Mouse (Mus musculus): ENCODE measurements around the gene Bcar3. TPM values are rescaled to one million over a fixed set of nuclear protein-coding genes. Genes with fewer than 3 reads are reported as not detected.

The Bcar3 gene
- total and polyA plus RNA-seq, 2 experiments from 2014 or later: 6.3 to 23.8 TPM

GRCm38 (mm10) chr3:122456807-122457206 lies 162.9 kb downstream of the Bcar3 start:
- H3K27ac ChIP-seq: no peak overlapping the region
- DNase-seq (ENCODE audit: low spot score) (peak; percentile 44), ATAC-seq (no peak)
- no peaks in the 10 kb centered on the region for H3K27me3 ChIP-seq (ENCODE audit: insufficient read depth, low read length)
- no peak overlapping the region for H3K4me3 ChIP-seq (ENCODE audit: low read length)
- no peak overlapping the region for H3K4me2 ChIP-seq (ENCODE audit: low read depth, low read length)
- H3K9me3 ChIP-seq (ENCODE audit: low read length): no peaks in the 10 kb centered on the region
- TF ChIP-seq CTCF (IDR thresholded peaks at IDR 0.05; ENCODE audit: low read depth): no peak
- H3K36me3 ChIP-seq (ENCODE audit: insufficient read depth, low read length): no peaks in the 10 kb centered on the region
- no peak overlapping the region for H3K9ac ChIP-seq (replicated peaks; ENCODE audit: low read length)
- WGBS: 59% methylated on average over 4 of the region's 4 CpGs
- peaks cover 8% of the 10 kb centered on the region; the same call in 1 of the 2 replicates for H3K4me1 ChIP-seq (ENCODE audit: insufficient read depth, low read length)

GRCm38 (mm10) chr3:122457723-122458122 lies 163.8 kb downstream of the Bcar3 start:
- DNase-seq (ENCODE audit: low spot score) (no peak), ATAC-seq (no peak)
- no peaks in the 10 kb centered on the region for H3K36me3 ChIP-seq (ENCODE audit: insufficient read depth, low read length)
- no peaks in the 10 kb centered on the region for H3K27me3 ChIP-seq (ENCODE audit: insufficient read depth, low read length)
- no peak overlapping the region for H3K9ac ChIP-seq (replicated peaks; ENCODE audit: low read length)
- no peak for TF ChIP-seq CTCF (IDR thresholded peaks at IDR 0.05; ENCODE audit: low read depth)
- no peak overlapping the region for H3K4me2 ChIP-seq (ENCODE audit: low read depth, low read length)
- no peak overlapping the region for H3K4me3 ChIP-seq (ENCODE audit: low read length)
- peaks cover 13% of the 10 kb centered on the region for H3K4me1 ChIP-seq (ENCODE audit: insufficient read depth, low read length)
- H3K27ac ChIP-seq: no peak overlapping the region
- 50% methylated on average over 1 of the region's 1 CpGs for WGBS
- H3K9me3 ChIP-seq (ENCODE audit: low read length): no peaks in the 10 kb centered on the region

- no peak for DNase-seq (ENCODE audit: low spot score)
- Histone ChIP-seq H3K36me3 (ENCODE audit: insufficient read depth, low read length) (no peaks in the 10 kb centered on the region), H3K27me3 (ENCODE audit: insufficient read depth, low read length) (no peaks in the 10 kb centered on the region), H3K9me3 (ENCODE audit: low read length) (no peaks in the 10 kb centered on the region), H3K4me3 (ENCODE audit: low read length) (no peak overlapping the region), H3K27ac (no peak overlapping the region), H3K4me1 (ENCODE audit: insufficient read depth, low read length) (peaks cover 14% of the 10 kb centered on the region), H3K9ac (replicated peaks; ENCODE audit: low read length) (no peak overlapping the region), H3K4me2 (ENCODE audit: low read depth, low read length) (no peak overlapping the region)
- 80% methylated on average over 8 of the region's 8 CpGs for WGBS
- ATAC-seq: no peak
- TF ChIP-seq CTCF (IDR thresholded peaks at IDR 0.05; ENCODE audit: low read depth): no peak
Observed at GRCm38 (mm10) chr3:122458743-122459142, 164.8 kb downstream of the Bcar3 start.

GRCm38 (mm10) chr3:122460848-122461511 lies 167.0 kb downstream of the Bcar3 start:
- ATAC-seq (peak; percentile 48; the same call in 1 of the 2 replicates), DNase-seq (ENCODE audit: low spot score) (no peak)
- H3K9me3 ChIP-seq (ENCODE audit: low read length): no peaks in the 10 kb centered on the region
- no peak overlapping the region for H3K9ac ChIP-seq (replicated peaks; ENCODE audit: low read length)
- TF ChIP-seq CTCF (IDR thresholded peaks at IDR 0.05; ENCODE audit: low read depth): no peak
- no peak overlapping the region for H3K4me3 ChIP-seq (ENCODE audit: low read length)
- no peaks in the 10 kb centered on the region for H3K27me3 ChIP-seq (ENCODE audit: insufficient read depth, low read length)
- 19% methylated on average over 8 of the region's 8 CpGs for WGBS
- H3K27ac ChIP-seq: peak overlapping the region; percentile 45
- peaks cover 14% of the 10 kb centered on the region for H3K4me1 ChIP-seq (ENCODE audit: insufficient read depth, low read length)
- no peaks in the 10 kb centered on the region for H3K36me3 ChIP-seq (ENCODE audit: insufficient read depth, low read length)
- H3K4me2 ChIP-seq (ENCODE audit: low read depth, low read length): peak overlapping the region; percentile 18; the same call in 1 of the 2 replicates

GRCm38 (mm10) chr3:122461512-122461881 lies 167.6 kb downstream of the Bcar3 start:
- no peak for TF ChIP-seq CTCF (IDR thresholded peaks at IDR 0.05; ENCODE audit: low read depth)
- ATAC-seq (peak; percentile 33; the same call in 1 of the 2 replicates), DNase-seq (ENCODE audit: low spot score) (peak; percentile 49)
- Histone ChIP-seq H3K4me3 (ENCODE audit: low read length) (no peak overlapping the region), H3K4me2 (ENCODE audit: low read depth, low read length) (peak overlapping the region; percentile 18; the same call in 1 of the 2 replicates), H3K9ac (replicated peaks; ENCODE audit: low read length) (no peak overlapping the region), H3K4me1 (ENCODE audit: insufficient read depth, low read length) (peaks cover 14% of the 10 kb centered on the region), H3K27ac (peak overlapping the region; percentile 45), H3K27me3 (ENCODE audit: insufficient read depth, low read length) (no peaks in the 10 kb centered on the region), H3K36me3 (ENCODE audit: insufficient read depth, low read length) (no peaks in the 10 kb centered on the region), H3K9me3 (ENCODE audit: low read length) (no peaks in the 10 kb centered on the region)
- 25% methylated on average over 11 of the region's 11 CpGs for WGBS

GRCm38 (mm10) chr3:122461932-122462871 lies 168.3 kb downstream of the Bcar3 start:
- Histone ChIP-seq H3K27me3 (ENCODE audit: insufficient read depth, low read length) (no peaks in the 10 kb centered on the region), H3K4me3 (ENCODE audit: low read length) (no peak overlapping the region), H3K9me3 (ENCODE audit: low read length) (no peaks in the 10 kb centered on the region), H3K9ac (replicated peaks; ENCODE audit: low read length) (no peak overlapping the region), H3K27ac (no peak overlapping the region), H3K4me2 (ENCODE audit: low read depth, low read length) (peak overlapping the region; percentile 39), H3K36me3 (ENCODE audit: insufficient read depth, low read length) (no peaks in the 10 kb centered on the region), H3K4me1 (ENCODE audit: insufficient read depth, low read length) (peaks cover 14% of the 10 kb centered on the region)
- DNase-seq (ENCODE audit: low spot score) (peak; percentile 68), ATAC-seq (no peak)
- 27% methylated on average over 18 of the region's 18 CpGs for WGBS
- peak; percentile 39; the same call in 1 of the 2 replicates for TF ChIP-seq CTCF (IDR thresholded peaks at IDR 0.05; ENCODE audit: low read depth)

Data from hindbrain, postnatal 0 days (tissue).